Mouse (Mus musculus) heart, adult 8-10 months (tissue): Measurements from ENCODE around the gene Asic4. TPM values are rescaled to one million over a fixed set of nuclear protein-coding genes. Genes with fewer than 3 reads are reported as not detected.

ENCODE experiments used
- DNase-seq: peaks from one replicate; pipeline ENCODE4 v3.0.0; 2022; ENCODE audit warnings: low spot score
- total RNA-seq, 4 experiments: library from RNA; stranded (reverse); gene quantifications; 2 replicates each; pipeline ENCODE4 v1.2.4; 2022

The Asic4 gene
- total RNA-seq, 4 experiments from 2014 or later: not detected

DNA sequence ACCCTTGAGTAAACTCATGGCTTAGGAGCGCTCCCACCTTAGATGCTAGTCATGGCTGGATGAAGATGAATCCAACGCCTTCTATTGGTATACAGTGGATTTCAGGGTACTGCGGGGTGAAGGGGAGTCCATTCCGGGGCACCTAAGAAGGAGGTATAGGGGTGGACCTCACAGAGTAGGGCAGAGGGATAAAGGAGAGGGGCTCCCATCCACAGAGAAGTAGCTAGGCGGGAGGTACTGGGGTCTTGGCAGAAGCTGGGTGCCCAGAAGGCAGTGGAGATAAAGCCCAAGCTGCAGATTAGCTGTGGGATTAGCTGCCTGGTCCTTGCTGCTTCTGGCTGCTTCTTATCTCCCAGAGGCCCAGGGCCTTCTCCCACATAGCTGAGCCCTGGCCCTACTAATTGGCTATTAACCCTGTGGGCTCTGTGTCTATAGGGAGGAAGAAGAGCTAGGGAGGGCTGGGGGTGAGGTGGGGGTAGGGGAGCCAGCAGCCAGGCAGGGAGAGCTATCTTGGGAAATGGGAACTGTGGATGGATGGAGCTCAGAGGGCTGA is 13.5 kb downstream of the Asic4 start:
- no peak for DNase-seq

DNA sequence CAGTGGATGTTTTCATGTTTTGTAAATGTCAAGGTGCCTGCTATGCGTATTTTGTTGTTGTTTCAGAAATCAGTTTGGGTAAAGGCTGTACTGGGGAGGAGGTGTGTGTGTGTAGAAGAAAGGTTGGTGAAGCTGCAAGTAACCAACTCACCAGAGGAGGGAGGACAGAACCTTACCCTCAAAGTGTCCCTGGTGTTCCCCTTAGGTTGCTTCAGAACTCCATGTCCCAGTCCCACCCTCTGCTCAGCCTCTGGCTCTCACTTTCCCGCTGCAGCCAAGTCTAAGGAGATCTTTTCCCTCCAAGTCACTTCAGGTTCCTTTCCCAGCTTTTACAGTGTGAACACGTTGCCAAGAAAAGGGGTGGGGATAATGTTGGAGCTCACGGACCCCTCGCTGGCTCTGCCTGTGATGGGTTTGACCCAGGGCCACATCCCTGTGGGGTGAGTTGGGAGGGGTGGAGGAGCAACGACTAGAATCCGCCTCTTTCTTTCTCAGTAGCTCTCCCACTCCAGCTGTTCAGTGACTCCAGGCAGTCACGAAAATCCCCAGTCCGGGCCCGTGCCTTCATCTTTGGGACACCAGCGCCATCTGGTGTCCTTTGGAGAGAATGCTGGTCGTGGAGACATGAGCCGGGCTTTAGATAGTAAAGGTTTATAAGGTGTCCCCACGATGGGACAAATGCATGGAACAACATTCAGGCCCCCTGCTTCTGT is 17.1 kb downstream of the Asic4 start:
- DNase-seq: peak; percentile 76

DNA sequence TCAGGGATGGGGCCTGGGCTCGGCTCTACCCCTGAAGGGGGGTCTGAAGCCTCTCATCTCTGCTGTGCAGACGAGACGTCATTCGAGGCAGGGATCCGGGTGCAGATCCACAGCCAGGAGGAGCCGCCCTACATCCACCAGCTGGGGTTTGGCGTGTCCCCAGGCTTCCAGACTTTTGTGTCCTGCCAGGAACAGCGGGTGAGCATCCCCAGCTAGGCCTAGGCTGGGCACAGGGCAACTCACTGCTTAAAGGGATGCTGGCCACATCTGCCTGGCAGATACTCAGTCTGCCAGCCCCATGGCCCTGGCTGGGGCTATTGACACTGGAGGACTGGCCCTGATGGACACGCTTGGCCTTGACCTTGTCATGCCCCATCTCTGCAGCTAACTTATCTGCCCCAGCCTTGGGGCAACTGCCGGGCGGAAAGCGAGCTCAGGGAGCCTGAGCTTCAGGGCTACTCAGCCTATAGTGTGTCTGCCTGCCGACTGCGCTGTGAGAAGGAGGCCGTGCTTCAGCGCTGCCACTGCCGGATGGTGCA is 19.1 kb downstream of the Asic4 start:
- DNase-seq: no peak

DNA sequence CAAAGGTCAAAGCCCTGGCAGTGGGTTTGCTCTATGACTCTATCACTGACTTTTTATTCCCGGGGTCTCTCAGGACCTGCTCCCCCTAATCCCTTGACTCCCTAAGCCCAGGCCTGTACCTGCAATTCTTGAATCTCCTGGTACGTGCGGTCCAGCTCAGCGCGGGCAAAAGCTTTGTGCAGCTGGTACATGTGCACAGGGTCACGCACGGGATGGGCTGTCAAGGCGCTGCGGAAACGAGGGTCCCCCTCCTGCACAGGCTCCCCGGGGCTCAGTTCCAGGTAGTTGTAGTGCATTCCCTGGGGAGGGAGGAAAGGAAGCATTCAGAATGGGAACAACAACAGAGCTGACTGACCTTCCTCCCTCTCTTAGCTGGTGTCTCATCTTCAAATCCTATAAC is 26.2 kb downstream of the Asic4 start:
- no peak for DNase-seq

DNA sequence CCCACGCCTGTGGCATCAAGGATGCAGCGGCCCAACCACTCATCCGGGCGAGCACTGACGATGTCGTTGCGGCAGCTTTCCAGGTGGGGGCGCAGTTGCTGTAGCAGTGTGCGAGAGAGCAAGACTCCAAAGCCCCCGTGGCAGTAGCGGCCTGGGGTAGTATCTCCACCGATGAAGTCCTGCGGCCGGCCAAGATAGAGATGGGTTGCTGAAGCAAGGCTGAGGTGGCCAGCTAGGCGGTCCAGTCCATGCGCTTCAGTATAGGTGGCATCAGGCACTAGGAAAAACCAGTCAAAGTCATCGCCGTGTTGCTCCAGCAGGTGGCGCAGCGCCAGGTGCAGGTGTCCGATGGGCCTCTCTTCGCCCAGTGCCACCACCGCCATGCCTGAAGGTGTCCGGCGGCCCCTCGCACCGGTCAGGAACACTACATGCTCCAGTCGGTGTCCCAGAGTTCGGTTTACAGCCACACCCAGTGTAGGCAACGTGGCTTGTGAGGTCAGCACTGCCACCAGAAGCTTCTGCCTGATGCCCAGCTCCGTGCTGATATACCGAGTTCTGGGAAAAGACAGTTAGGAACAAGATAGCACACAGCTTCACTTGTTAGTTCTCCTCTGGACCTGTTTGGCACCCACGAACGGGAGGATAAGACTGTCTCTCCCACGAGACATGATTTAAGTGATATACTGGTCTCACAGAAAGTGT is 27.2 kb downstream of the Asic4 start:
- DNase-seq: no peak

DNA sequence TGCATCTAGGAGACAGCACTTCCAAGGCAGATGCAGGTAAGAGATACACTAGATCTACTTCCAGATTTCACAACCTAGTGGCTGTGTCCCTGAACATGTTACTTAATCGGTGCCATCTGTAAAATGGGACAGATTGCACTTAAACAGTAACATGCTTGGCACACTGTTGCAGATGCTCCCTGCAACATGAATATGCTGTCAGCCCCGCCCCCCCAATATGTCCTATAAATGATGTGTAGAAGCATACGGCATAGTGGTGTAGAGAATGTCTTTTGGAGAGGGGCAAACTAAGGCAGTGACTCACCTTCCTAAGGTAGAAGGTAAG is 27.7 kb downstream of the Asic4 start:
- DNase-seq: no peak

DNA sequence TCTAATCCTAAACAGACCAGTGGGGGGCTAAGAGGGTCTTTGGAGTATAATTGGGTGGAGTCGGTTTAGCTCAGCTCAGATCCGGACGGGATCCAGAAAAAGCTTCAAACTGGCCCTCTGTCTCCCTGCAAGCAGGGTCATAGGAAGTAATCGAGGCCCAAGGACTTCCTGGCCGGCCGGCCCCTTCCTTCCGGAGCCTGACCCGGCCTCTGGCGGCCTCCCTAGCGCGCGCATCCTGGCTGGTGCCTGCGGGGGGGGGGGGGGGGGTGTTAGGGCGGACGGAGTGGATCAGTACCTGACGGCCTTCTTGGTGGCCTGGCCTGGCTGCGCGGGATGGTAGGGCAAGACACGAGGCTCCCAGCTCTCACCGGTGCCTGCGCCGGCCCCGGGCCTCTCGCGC is 28.3 kb downstream of the Asic4 start:
- DNase-seq: no peak

DNA sequence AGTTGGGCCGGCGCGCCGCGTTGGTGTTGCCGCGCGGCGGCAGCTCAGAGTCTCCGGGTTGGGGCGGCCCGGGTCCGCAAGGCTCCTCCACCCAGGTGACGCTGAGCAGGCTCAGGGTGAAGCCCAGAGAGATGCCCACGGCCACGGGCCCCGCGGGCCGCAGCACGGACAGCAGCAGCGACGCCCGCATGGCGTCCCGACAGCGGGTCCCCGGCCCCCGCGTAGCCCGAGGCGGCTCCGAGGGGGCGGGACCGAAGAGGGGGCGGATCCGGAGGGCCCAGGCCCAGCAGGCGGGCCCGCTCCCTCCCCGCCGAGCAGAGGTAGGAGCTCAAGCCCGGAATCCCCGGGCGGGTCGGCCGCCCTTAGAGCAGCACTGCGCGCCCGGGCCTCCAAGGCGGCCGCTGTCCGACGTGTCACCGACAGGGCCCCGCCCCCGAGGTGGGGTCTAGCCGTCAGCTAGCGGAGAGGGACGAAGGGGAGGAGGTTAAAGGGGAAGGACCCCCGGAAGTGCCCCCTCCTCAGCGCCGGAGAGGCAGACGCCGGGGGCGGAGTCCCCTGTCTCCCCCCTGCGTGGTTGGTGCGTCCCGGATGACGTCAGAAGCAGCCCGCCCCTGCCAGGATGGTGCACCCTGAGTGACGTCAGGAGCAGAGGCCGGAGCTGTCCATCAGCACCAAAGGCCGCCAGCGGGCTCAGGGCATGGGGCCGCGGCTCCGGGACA is 28.8 kb downstream of the Asic4 start, which contains the start of the genes Chpf and Tmem198:
Chpf (minus strand) TSS at position 392 of the 719 bp plus-strand sequence.
Tmem198 (plus strand) TSS at position 617 of the 719 bp plus-strand sequence.
- DNase-seq: peak; percentile 92

DNA sequence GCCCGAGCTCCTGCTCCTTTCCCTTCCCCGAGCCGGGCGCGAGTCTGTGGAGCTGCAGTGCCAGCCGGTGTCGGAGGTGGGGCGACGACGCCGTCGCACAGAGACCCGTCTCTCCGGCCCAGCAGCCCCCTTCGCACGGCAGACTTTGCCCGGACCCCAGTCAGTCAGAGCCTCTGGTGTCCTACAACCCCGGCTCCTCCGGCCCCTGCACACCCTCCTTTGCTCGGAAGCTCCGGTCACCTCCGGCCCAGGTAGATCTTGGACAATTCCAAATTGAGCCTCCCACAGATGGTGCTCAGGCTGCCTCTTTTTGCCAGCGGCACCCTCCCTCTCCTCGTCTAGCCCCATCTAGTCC is 29.4 kb downstream of the Asic4 start:
- no peak for DNase-seq

DNA sequence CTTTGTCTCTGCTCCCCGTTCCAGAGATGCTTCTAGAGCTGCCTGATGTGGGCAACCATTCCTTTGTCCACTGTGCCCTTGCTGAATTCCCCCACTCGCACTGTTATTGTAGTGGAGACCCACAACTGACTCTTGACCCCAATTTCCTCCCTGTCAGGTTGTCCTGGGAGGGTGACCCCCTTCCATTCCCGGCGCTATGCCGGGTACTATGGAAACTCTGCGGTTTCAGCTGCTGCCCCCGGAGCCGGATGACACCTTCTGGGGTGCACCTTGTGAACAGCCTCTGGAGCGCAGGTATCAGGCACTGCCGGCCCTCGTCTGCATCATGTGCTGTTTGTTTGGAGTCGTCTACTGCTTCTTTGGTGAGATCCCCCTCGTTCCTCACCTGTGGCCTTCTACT is 29.8 kb downstream of the Asic4 start:
- no peak for DNase-seq

DNA sequence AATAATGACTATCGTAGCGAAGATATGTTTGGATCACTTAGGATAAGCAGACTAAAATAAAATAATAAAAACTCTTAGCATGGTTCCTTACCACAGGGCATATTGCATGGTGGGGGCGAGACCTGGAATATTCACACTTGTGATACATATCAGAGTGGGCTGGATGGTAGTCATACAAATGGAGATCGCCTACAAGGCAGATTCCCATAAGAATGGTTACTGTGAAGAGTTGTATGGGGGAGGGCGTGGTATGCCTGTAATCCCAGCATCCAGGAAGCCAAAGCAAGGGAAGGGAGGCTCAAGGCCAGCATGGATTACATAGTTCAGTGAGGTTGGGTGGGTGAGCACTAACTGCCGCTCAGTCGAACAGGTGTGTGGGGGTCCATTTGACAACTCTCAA is 30.5 kb downstream of the Asic4 start:
- DNase-seq: no peak

DNA sequence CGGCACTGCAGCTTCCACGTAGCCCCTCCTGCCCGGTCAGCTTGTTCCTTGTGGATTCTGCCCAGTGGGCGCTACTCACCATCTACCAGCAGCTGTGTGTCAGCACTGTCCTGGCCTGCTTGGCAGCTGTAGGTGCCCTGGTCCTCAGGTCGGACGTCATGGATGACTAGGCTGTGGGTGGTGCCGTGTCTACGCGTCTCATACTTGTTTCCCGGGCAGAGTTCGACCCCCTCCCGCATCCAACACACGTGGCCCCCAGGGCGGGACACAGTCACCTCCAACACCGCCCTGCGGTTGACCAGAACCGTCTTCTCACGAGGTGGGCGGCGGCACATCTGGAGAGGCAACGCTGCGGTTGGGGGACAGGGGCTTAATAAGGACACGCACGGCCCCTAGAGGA is 36.3 kb downstream of the Asic4 start:
- DNase-seq: no peak

DNA sequence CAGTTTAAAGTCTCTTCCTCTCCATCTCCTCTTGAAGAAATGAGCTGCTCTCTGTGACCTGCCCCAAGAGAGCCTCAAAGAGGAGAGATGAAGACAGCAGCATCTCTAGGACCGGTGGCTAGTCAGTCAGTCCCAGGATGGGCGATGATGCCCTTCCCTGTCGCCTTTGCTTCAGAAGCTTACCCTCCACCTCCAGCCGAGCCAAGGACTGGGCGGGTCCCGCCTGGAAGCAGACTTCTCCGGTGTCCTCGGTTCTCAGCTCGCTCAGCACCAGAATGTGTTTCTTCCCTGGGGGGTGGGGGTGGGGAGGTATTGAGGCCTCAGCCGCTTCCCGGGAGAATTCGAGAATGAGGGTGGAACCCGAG is 36.8 kb downstream of the Asic4 start:
- no peak for DNase-seq

DNA sequence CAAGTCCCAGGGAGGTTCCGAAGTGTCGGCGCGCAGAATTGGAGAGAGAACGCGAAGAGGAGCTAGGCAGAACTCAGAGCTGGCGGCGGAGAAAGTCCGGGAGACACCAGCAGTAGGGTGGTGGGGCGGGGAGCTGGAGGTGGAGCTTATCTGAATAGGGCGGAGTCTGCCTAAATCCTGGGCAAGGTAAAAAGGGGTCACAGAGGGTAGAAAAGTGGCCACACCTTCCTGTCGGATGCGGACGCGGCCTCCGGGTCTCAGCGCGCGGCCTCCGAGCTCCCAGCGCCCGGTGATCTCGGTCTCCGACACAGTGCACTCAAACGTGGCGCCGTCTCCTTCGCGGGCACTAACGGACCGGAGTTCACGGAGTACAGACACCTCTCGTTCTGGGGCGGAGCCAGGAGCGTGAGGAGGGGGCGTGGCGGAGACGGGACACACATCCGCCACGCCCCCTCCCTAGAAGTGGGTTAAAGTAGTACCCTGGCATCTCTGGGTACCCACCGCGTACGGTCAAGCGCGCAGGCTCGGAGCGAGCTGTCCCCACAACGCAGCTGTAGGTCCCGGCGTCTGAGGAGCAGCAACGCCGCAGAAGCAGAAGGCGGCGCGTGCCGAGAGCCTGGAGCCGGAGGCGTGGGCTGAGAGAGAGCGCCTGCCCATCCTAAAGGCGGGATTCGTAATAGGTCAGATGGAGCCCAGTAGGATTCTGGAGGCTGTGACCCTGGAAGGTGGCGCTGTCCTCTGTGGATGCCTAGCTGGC is 37.3 kb downstream of the Asic4 start:
- DNase-seq: no peak

DNA sequence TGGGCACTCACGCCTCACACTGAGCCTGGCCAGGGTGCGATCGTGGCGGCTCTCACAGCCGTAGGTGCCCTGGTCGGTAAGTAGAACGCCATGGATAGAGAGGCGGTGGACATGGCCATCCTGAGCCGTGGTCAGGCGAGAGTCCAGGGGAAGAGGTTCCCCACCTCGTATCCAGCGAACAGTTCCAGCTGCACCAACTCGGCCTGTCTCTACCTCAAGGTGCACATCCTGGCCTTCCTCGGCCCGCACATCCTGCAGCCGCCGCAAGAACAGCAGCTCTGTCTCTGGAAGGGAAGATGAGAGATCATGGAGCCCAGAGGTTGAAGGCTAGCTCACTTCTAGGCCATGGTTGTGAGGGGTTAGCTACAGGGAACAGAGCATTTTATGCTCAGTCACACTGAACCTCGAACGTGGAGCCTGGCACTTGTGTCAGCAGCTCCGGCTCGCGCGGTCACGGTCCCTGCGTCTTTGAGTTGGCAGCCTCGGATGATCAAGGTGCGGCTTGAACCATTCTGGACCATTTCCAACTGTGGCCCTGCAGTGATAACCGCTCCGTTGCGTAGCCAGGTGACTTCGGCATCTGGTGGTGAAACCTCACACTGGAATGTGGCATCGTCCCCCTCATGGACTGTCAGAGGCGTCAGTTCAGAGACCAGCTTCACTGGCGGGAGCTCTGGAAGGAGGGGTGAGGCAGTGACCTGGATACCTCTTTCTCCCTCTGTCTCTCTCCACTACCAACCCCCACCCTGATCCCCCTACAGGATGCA is 40.7 kb downstream of the Asic4 start:
- no peak for DNase-seq

DNA sequence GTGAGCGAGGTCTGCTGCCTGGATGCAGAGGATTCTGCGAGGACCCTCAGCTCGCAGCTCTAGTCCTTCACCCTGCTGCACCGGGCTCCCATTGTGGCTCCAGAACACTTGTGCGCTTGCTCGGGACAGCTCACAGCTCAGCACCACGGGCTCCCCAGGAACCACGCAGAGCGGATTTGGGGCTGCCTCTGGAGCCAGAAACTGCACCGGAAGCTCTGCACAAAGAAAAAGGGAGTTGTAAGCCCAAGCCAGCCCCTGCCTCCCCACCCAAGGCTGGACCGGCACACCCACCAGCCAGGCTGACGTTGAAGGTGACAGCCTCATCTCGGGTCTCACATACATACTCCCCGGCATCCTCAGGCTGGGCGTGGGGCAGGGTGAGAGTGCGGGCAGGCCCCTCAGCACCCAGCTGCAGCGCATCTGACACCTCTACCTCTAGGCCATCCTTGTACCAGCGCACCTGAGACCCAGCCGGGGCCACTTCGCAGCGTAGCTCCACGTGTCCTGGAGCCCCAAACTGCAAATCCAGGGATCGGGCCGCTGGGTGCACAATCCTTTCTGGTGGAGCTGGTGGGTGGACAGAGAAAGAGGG is 42.4 kb downstream of the Asic4 start:
- no peak for DNase-seq

DNA sequence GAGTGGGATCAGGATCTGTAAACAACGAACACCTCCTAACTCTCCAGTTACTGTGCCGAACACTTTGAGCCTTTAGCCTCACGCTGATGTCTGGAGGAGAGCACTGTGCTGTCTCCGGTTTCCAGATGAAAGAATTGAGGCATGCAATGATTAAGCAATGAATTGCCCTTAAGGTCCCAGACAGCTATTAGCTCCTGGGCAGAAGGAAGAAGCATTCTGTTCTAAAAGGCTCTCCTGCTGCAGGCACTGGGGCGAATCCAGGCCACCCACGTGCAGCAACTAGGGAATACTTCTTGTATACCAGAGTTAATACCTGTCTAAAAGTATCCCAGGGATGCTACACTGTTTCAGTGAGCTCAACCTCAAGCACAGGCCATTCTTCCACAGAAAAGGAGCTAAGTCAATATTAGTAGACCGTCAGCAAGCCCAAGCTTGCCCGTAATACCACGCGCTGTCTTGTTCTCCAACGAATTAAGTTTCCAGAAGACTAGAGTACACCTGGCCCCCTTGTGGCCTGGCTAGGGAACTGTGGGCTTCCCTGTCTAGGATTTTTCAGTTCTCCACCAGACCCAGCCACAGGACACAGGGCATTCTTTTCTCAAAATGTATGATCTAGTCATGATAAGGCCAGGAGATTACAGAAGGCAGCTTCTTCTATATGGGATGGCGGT is 44.8 kb downstream of the Asic4 start:
- no peak for DNase-seq

DNA sequence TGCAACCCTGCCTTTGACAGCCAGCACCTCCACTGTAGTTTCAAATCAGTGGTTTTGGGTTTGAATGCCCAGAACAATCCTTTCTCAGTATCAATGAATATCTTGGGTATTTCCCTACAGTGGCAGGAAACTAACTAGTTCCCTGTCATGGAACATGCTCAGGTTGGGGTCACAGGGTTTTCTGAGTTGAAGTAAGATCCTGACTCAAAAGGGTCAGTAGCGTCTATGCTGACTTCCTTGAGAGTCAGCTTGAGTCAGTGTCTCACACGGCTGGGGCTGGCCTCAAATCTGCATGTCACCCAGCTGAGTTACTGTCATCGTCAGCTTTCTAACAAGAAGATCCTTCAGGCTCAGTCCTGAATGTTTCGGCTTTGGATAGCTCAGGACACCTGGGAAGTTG is 48.7 kb downstream of the Asic4 start:
- DNase-seq: no peak

DNA sequence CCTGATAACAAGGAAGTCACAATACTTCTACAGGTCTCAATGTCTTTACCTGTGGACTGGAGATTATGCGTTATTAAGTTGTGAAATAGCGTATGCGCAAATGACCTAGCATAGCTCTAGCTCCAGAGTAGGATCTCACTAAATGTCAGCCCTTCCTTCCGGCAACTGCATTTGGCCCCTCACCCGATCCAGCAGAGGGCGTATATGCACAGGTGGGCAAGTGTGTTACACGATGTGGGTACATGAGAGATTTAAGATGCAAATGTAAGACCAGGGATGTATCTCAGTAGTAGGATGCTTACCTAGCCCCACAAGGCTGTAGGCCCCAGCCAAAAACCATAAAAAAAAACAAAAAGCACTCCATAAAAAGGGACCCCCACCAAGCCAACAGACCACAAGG is 49.2 kb downstream of the Asic4 start:
- no peak for DNase-seq

DNA sequence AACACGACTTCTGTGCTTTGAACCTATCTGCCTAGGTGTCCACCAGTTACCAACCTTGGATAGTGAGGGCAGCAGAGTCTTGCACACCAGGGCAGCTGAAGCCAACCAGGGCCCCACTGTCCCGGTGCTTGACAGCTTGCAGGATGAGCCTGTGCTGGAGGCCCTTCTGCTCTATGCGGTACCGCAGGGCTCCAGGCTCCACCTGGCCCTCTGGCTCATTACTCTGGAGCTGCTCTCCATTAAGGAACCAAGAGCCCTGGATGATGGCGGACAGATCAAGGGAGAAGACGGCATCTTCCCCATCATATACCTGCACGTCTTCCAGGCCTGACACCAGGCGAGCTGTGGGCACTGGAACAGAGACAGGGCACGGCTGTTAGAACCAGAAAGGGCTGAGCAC is 51.7 kb downstream of the Asic4 start:
- no peak for DNase-seq
